Mouse (Mus musculus) right cerebral cortex, postnatal 10 days (tissue): ENCODE measurements around the gene Ccdc120.

Source experiments
- DNase-seq, 2 experiments: peaks; one replicate each; pipeline ENCODE4 v3.0.0; 2021; ENCODE audit warnings: low spot score in 2 of 2

The Ccdc120 gene

GRCm38 (mm10) chrX:7696520-7696919, 54.2 kb downstream of the Ccdc120 start:
- no peak for DNase-seq

GRCm38 (mm10) chrX:7692862-7693261, 57.8 kb downstream of the Ccdc120 start:
- no peak for DNase-seq

GRCm38 (mm10) chrX:7690486-7690885, 60.2 kb downstream of the Ccdc120 start:
- DNase-seq, result no peak

- no peak for DNase-seq
Measured at GRCm38 (mm10) chrX:7688321-7688720, 62.4 kb downstream of the Ccdc120 start.
